Mouse (Mus musculus): ENCODE measurements around the gene Bckdhb. TPM values are rescaled to one million over a fixed set of nuclear protein-coding genes. Genes with fewer than 3 reads are reported as not detected.
"Not testable (repeated sequence)": the region's sequence is repeated elsewhere in the genome, so short reads cannot be mapped to it uniquely, and the experiment has no call there.

Bckdhb gene
- total RNA-seq, 2 experiments from 2014 or later = 208 to 221 TPM

- DNase-seq = no peak
These were observed 38.4 kb downstream of the Bckdhb start for GRCm38 (mm10) chr9:83963296-83963695.

GRCm38 (mm10) chr9:83964376-83964775 lies 39.4 kb downstream of the Bckdhb start:
- no peak for DNase-seq

GRCm38 (mm10) chr9:83967439-83968050 lies 42.6 kb downstream of the Bckdhb start:
- no peak for DNase-seq

- no peak for DNase-seq
These were observed 44.4 kb downstream of the Bckdhb start for GRCm38 (mm10) chr9:83969326-83969725.

GRCm38 (mm10) chr9:83973467-83973866 lies 48.5 kb downstream of the Bckdhb start:
- DNase-seq = no peak

- no peak for DNase-seq
These were observed 50.9 kb downstream of the Bckdhb start for GRCm38 (mm10) chr9:83975811-83976210.

GRCm38 (mm10) chr9:83981234-83981633 lies 56.3 kb downstream of the Bckdhb start:
- no peak for DNase-seq

GRCm38 (mm10) chr9:84008961-84009360 lies 84.0 kb downstream of the Bckdhb start:
- DNase-seq = no peak

GRCm38 (mm10) chr9:84011146-84011545 lies 86.2 kb downstream of the Bckdhb start:
- DNase-seq = no peak

GRCm38 (mm10) chr9:84018141-84018540 lies 93.2 kb downstream of the Bckdhb start:
- DNase-seq = not testable (repeated sequence)

- DNase-seq = peak; percentile 17
These were observed 94.7 kb downstream of the Bckdhb start for GRCm38 (mm10) chr9:84019627-84020026.

- no peak for DNase-seq
These were observed 96.2 kb downstream of the Bckdhb start for GRCm38 (mm10) chr9:84021189-84021588.

GRCm38 (mm10) chr9:84028120-84028519 lies 103.2 kb downstream of the Bckdhb start:
- DNase-seq = no peak

GRCm38 (mm10) chr9:84030691-84031290 lies 105.8 kb downstream of the Bckdhb start:
- DNase-seq = no peak

GRCm38 (mm10) chr9:84031406-84031805 lies 106.5 kb downstream of the Bckdhb start:
- no peak for DNase-seq

GRCm38 (mm10) chr9:84032669-84033341 lies 107.9 kb downstream of the Bckdhb start:
- DNase-seq = peak; percentile 15

- DNase-seq = no peak
These were observed 111.1 kb downstream of the Bckdhb start for GRCm38 (mm10) chr9:84036046-84036445.

GRCm38 (mm10) chr9:84037224-84037623 lies 112.3 kb downstream of the Bckdhb start:
- no peak for DNase-seq

- no peak for DNase-seq
These were observed 114.0 kb downstream of the Bckdhb start for GRCm38 (mm10) chr9:84038946-84039345.

- no peak for DNase-seq
These were observed 115.4 kb downstream of the Bckdhb start for GRCm38 (mm10) chr9:84040376-84040775.

- no peak for DNase-seq
These were observed 116.8 kb downstream of the Bckdhb start for GRCm38 (mm10) chr9:84041631-84042277.

- no peak for DNase-seq
These were observed 117.6 kb downstream of the Bckdhb start for GRCm38 (mm10) chr9:84042539-84042938.

- DNase-seq = no peak
These were observed 119.2 kb downstream of the Bckdhb start for GRCm38 (mm10) chr9:84044136-84044535.

Measured in adrenal gland, postnatal 10 days (tissue).